Mouse (Mus musculus): Measurements from ENCODE around the gene Lcn6. TPM values are rescaled to one million over a fixed set of nuclear protein-coding genes. Genes with fewer than 3 reads are reported as not detected.
A peak's percentile ranks its signal among the peaks of the same experiment; 100 is the strongest.
"Not testable (repeated sequence)": the region's sequence is repeated elsewhere in the genome, so short reads cannot be mapped to it uniquely, and the experiment has no call there.

Gene Lcn6
- not detected for total RNA-seq (2022)

- no peak for DNase-seq (ENCODE audit: low spot score in 2 of 2)
These were observed at the start of gene Lcn6 for GRCm38 (mm10) chr2:25676486-25676885. TSS of gene Lcn6 (plus strand) at chr2:25676786.

GRCm38 (mm10) chr2:25627811-25628210, 48.8 kb upstream of the Lcn6 start, which contains the start of gene Fcna:
TSS of gene Fcna (minus strand) at chr2:25628030.
- no peak for DNase-seq (ENCODE audit: low spot score in 2 of 2)

- DNase-seq (ENCODE audit: low spot score in 2 of 2): no peak
These were observed 47.8 kb upstream of the Lcn6 start for GRCm38 (mm10) chr2:25628738-25629137.

- no peak for DNase-seq (ENCODE audit: low spot score in 2 of 2)
These were observed 43.0 kb upstream of the Lcn6 start for GRCm38 (mm10) chr2:25633616-25634015.

- no peak for DNase-seq (ENCODE audit: low spot score in 2 of 2)
These were observed 42.5 kb upstream of the Lcn6 start for GRCm38 (mm10) chr2:25634046-25634445.

GRCm38 (mm10) chr2:25639890-25640289, 36.7 kb upstream of the Lcn6 start:
- DNase-seq (ENCODE audit: low spot score in 2 of 2): peak in 1 of 2 experiments; percentile 42

GRCm38 (mm10) chr2:25652902-25653301, 23.7 kb upstream of the Lcn6 start, which contains the start of gene Lcn8:
TSS of gene Lcn8 (plus strand) at chr2:25653120.
- no peak for DNase-seq (ENCODE audit: low spot score in 2 of 2)

GRCm38 (mm10) chr2:25654502-25654901, 22.1 kb upstream of the Lcn6 start:
- DNase-seq (ENCODE audit: low spot score in 2 of 2): no peak

GRCm38 (mm10) chr2:25656691-25657090, 19.9 kb upstream of the Lcn6 start:
- DNase-seq (ENCODE audit: low spot score in 2 of 2): no peak

GRCm38 (mm10) chr2:25657246-25657645, 19.3 kb upstream of the Lcn6 start:
- DNase-seq (ENCODE audit: low spot score in 2 of 2): no peak

GRCm38 (mm10) chr2:25657652-25658051, 18.9 kb upstream of the Lcn6 start, which contains the start of gene Lcn5:
TSS of gene Lcn5 (plus strand) at chr2:25657952.
- no peak for DNase-seq (ENCODE audit: low spot score in 2 of 2)

GRCm38 (mm10) chr2:25660279-25660678, 16.3 kb upstream of the Lcn6 start:
- DNase-seq (ENCODE audit: low spot score in 2 of 2): no peak

GRCm38 (mm10) chr2:25661245-25661970, 15.2 kb upstream of the Lcn6 start:
- DNase-seq (ENCODE audit: low spot score in 2 of 2): no peak

- DNase-seq (ENCODE audit: low spot score in 2 of 2): peak in 1 of 2 experiments; percentile 44
These were observed 13.1 kb upstream of the Lcn6 start for GRCm38 (mm10) chr2:25663511-25663910.

- DNase-seq (ENCODE audit: low spot score in 2 of 2): no peak
These were observed 12.5 kb upstream of the Lcn6 start for GRCm38 (mm10) chr2:25664125-25664524.

GRCm38 (mm10) chr2:25666516-25666915, 10.1 kb upstream of the Lcn6 start:
- no peak for DNase-seq (ENCODE audit: low spot score in 2 of 2)

GRCm38 (mm10) chr2:25679559-25679958, 3.0 kb downstream of the Lcn6 start:
- DNase-seq (ENCODE audit: low spot score in 2 of 2): no peak

GRCm38 (mm10) chr2:25682426-25682825, 5.8 kb downstream of the Lcn6 start, which contains the start of gene Lcn10:
TSS of gene Lcn10 (plus strand) at chr2:25682726.
- DNase-seq (ENCODE audit: low spot score in 2 of 2): no peak

- no peak for DNase-seq (ENCODE audit: low spot score in 2 of 2)
These were observed 10.4 kb downstream of the Lcn6 start for GRCm38 (mm10) chr2:25686941-25687340.

- DNase-seq (ENCODE audit: low spot score in 2 of 2): peak in 1 of 2 experiments; percentile 57
These were observed 18.0 kb downstream of the Lcn6 start for GRCm38 (mm10) chr2:25694605-25695004.

GRCm38 (mm10) chr2:25696951-25697350, 20.4 kb downstream of the Lcn6 start:
- DNase-seq (ENCODE audit: low spot score in 2 of 2): no peak

GRCm38 (mm10) chr2:25698696-25699095, 22.1 kb downstream of the Lcn6 start:
- DNase-seq (ENCODE audit: low spot score in 2 of 2): no peak

- not testable (repeated sequence) for DNase-seq (ENCODE audit: low spot score in 2 of 2)
These were observed 23.2 kb downstream of the Lcn6 start, which contains the start of gene Obp2a for GRCm38 (mm10) chr2:25699743-25700142. TSS of gene Obp2a (plus strand) at chr2:25700043.

Measured in layer of hippocampus, adult 8-10 months (tissue).